Mouse (Mus musculus): Measurements from ENCODE around the gene Hdac4.

DNA sequence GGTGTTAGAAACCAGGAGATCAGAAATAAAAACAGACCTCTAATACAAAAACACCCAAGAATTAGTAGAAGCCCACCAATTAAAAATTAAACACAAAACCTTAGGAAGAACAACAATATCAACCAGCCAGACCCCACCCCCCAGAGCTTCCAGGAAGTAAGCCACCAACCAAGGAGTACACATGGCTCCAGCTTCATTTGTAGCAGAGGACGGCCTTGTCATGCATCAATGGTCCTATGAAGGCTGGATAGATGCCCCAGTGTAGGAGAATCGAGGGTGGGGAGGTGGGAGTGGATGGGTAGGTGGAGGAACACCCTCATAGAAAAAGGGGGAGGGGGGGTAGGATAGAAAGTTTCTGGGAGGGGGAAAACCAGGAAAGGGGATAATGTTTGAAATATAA lies 13.5 kb downstream of the Hdac4 start:
- TF ChIP-seq POLR2A (IDR thresholded peaks at IDR 0.05; ENCODE audit: borderline replicate concordance, control insufficient read depth, low read depth, low read length) (no peak), CTCF (IDR thresholded peaks at IDR 0.05; ENCODE audit: control insufficient read depth, insufficient read depth, low read length) (no peak)

All from bone marrow, adult 2 months (tissue).